Mouse (Mus musculus) stomach, postnatal 0 days (tissue): ENCODE measurements around the gene Apol10b. TPM values are rescaled to one million over a fixed set of nuclear protein-coding genes. Genes with fewer than 3 reads are reported as not detected.

Experiments
- ATAC-seq: fragments of 200-750 bp; cut with Nextera tagmentation; 2 replicates; pipeline ENCODE4 v1.8.0; 2017; ENCODE audit not compliant: low FRiP score, low TSS enrichment
- DNase-seq: peaks from one replicate; pipeline ENCODE4 v3.0.0-alpha.2; 2016; ENCODE audit warnings: low spot score
- H3K27ac ChIP-seq: fragments of 300-500 bp; sonication (generic); replicated peaks from 2 replicates; pipeline ENCODE4 v1.5.1; 2014; ENCODE audit warnings: mild to moderate bottlenecking, control low read depth
- H3K27me3 ChIP-seq: fragments of 300-500 bp; sonication (generic); 2 replicates; pipeline ENCODE4 v1.6.1; 2014; ENCODE audit warnings: low read length; ENCODE audit not compliant: control insufficient read depth, insufficient read depth
- H3K36me3 ChIP-seq: fragments of 300-500 bp; sonication (generic); 2 replicates; pipeline ENCODE4 v1.6.1; 2014; ENCODE audit warnings: low read length, mixed read lengths; ENCODE audit not compliant: control insufficient read depth, insufficient read depth
- H3K4me1 ChIP-seq: fragments of 300-500 bp; sonication (generic); replicated peaks from 2 replicates; pipeline ENCODE4 v1.6.1; 2014; ENCODE audit warnings: antibody characterized with exemption; ENCODE audit not compliant: control insufficient read depth, insufficient read depth
- H3K4me2 ChIP-seq: fragments of 300-500 bp; sonication (generic); replicated peaks from 2 replicates; pipeline ENCODE4 v1.6.1; 2014; ENCODE audit warnings: low read depth, mild to moderate bottlenecking, control low read depth, moderate library complexity
- H3K4me3 ChIP-seq: fragments of 300-500 bp; sonication (generic); 2 replicates; pipeline ENCODE4 v1.5.1; 2014; ENCODE audit warnings: low read depth, low read length, control low read depth
- H3K9ac ChIP-seq: fragments of 300-500 bp; sonication (generic); 2 replicates; pipeline ENCODE4 v1.6.1; 2014; ENCODE audit warnings: mild to moderate bottlenecking, low read length, control low read depth, mixed read lengths
- H3K9me3 ChIP-seq: fragments of 300-500 bp; sonication (generic); 2 replicates; pipeline ENCODE4 v1.6.1; 2016; ENCODE audit warnings: low read length; ENCODE audit not compliant: control insufficient read depth
- CTCF ChIP-seq: IDR thresholded peaks from 2 replicates; pipeline ENCODE4 v1.5.1; 2016; ENCODE audit warnings: antibody characterized with exemption, low read depth, mild to moderate bottlenecking, moderate library complexity
- EP300 ChIP-seq: optimal IDR thresholded peaks from 2 replicates; pipeline ENCODE3; 2016; ENCODE audit warnings: antibody characterized with exemption
- WGBS: fragments of 180-500 bp; shearing (Covaris S2); extraction: QIAGEN DNeasy Blood & Tissue Kit; methylation state at CpG from one replicate; pipeline ENCODE4 v1.1.7; 2014; 5-methylcytosine and 5-hydroxymethylcytosine counted together
- polyA plus RNA-seq: library from polyadenylated mRNA; unstranded; fragments of >200 nt; fragmentation: Nextera tagmentation; extraction: Ambion mirVana; gene quantifications from 2 replicates; pipeline ENCODE4 v1.2.1, GENCODE M21; 2015

Gene Apol10b
- polyA plus RNA-seq, 1 experiment from 2014 or later, result 0.38 TPM

- 91% methylated on average over 3 of the region's 3 CpGs for WGBS
These were observed 10.1 kb upstream of the Apol10b start for GRCm38 (mm10) chr15:77606069-77606468.

GRCm38 (mm10) chr15:77598958-77599357 lies 3.0 kb upstream of the Apol10b start, which contains the start of gene Gm36245:
Gene Gm36245 (plus strand): TSS chr15:77599258.
- Histone ChIP-seq H3K9ac (no peak within 1 kb of the TSS), H3K9me3 (no peaks in the 10 kb centered on the region), H3K4me1 (no peaks in the 10 kb centered on the region), H3K4me3 (no peak within 1 kb of the TSS), H3K4me2 (no peak within 1 kb of the TSS), H3K27me3 (no peaks in the 10 kb centered on the region), H3K36me3 (no peaks in the 10 kb centered on the region), H3K27ac (no peak within 1 kb of the TSS)
- WGBS, result 90% methylated on average over 1 of the region's 1 CpGs
- ATAC-seq (no peak), DNase-seq (no peak)
- TF ChIP-seq EP300 (no peak), CTCF (no peak)

More at GRCm38 (mm10) chr15:77606069-77606468, 10.1 kb upstream of the Apol10b start:
- no peaks in the 10 kb centered on the region for H3K27me3 ChIP-seq
- ATAC-seq (no peak), DNase-seq (no peak)
- H3K27ac ChIP-seq, result no peak overlapping the region
- no peak for TF ChIP-seq EP300
- TF ChIP-seq CTCF, result no peak
- H3K9ac ChIP-seq, result no peak overlapping the region
- no peaks in the 10 kb centered on the region for H3K4me1 ChIP-seq
- H3K4me3 ChIP-seq, result no peak overlapping the region
- H3K4me2 ChIP-seq, result no peak overlapping the region
- no peaks in the 10 kb centered on the region for H3K9me3 ChIP-seq
- no peaks in the 10 kb centered on the region for H3K36me3 ChIP-seq

- no peaks in the 10 kb centered on the region for H3K9me3 ChIP-seq
- no peak overlapping the region for H3K9ac ChIP-seq
- no peaks in the 10 kb centered on the region for H3K4me1 ChIP-seq
- H3K4me2 ChIP-seq, result no peak overlapping the region
- 58% methylated on average over 3 of the region's 3 CpGs for WGBS
- DNase-seq, result peak; percentile 17
- no peak for TF ChIP-seq CTCF
- TF ChIP-seq EP300, result no peak
- no peak overlapping the region for H3K27ac ChIP-seq
- no peaks in the 10 kb centered on the region for H3K27me3 ChIP-seq
- no peaks in the 10 kb centered on the region for H3K36me3 ChIP-seq
- no peak for ATAC-seq
- no peak overlapping the region for H3K4me3 ChIP-seq
These were observed 2.5 kb upstream of the Apol10b start for GRCm38 (mm10) chr15:77598429-77598828.

- DNase-seq (no peak), ATAC-seq (no peak)
- Histone ChIP-seq H3K9me3 (no peaks in the 10 kb centered on the region), H3K9ac (no peak overlapping the region), H3K36me3 (no peaks in the 10 kb centered on the region), H3K27ac (no peak overlapping the region), H3K4me1 (no peaks in the 10 kb centered on the region), H3K27me3 (no peaks in the 10 kb centered on the region), H3K4me3 (no peak overlapping the region), H3K4me2 (no peak overlapping the region)
- TF ChIP-seq EP300 (no peak), CTCF (no peak)
- WGBS, result 67% methylated on average over 1 of the region's 1 CpGs
These were observed 2.4 kb downstream of the Apol10b start for GRCm38 (mm10) chr15:77593557-77593956.

- DNase-seq (no peak), ATAC-seq (no peak)
- H3K27ac ChIP-seq, result no peak overlapping the region
- WGBS, result 44% methylated on average over 2 of the region's 2 CpGs
- H3K4me3 ChIP-seq, result no peak overlapping the region
- H3K36me3 ChIP-seq, result no peaks in the 10 kb centered on the region
- no peak for TF ChIP-seq CTCF
- no peak for TF ChIP-seq EP300
- H3K4me1 ChIP-seq, result no peaks in the 10 kb centered on the region
- H3K27me3 ChIP-seq, result no peaks in the 10 kb centered on the region
- no peak overlapping the region for H3K4me2 ChIP-seq
- H3K9me3 ChIP-seq, result no peaks in the 10 kb centered on the region
- H3K9ac ChIP-seq, result no peak overlapping the region
These were observed 5.0 kb downstream of the Apol10b start for GRCm38 (mm10) chr15:77590881-77591280.

- no peak for TF ChIP-seq EP300
- TF ChIP-seq CTCF, result no peak
- no peaks in the 10 kb centered on the region for H3K36me3 ChIP-seq
- no peak overlapping the region for H3K4me2 ChIP-seq
- H3K4me1 ChIP-seq, result no peaks in the 10 kb centered on the region
- H3K9ac ChIP-seq, result no peak overlapping the region
- H3K27me3 ChIP-seq, result no peaks in the 10 kb centered on the region
- ATAC-seq (no peak), DNase-seq (no peak)
- H3K27ac ChIP-seq, result no peak overlapping the region
- no peaks in the 10 kb centered on the region for H3K9me3 ChIP-seq
- H3K4me3 ChIP-seq, result no peak overlapping the region
These were observed 6.9 kb downstream of the Apol10b start for GRCm38 (mm10) chr15:77588981-77589380.
